31 mouse cellular contexts compared by ENCODE assay signal in the genomic region with DNA sequence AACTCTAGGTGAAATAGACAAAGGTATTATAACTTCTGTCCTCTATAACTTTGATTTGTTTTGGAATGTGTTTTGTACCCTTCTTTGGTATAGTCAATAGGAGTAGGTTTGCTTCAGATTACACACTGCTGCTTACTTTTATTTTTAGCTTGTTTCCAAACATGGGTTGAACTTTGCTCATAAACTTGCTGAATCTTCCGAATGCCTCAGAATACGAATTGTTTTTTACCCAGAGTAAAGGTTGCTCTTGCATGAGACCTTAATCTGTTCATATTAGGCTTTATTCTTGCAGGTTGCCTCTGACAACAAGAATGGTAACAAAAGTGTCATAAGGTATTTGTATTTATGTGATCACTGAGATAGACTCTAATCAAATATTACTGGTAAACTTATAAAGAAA.
"Had no signal": no experiment of that assay in that cellular context is flagged by ENCODE, and none has a peak within 500 bp of the region (broad histone marks: within the 10 kb centered on the region; RNA-seq: fewer than 3 reads in every experiment).

No protein-coding gene starts in this region.

- H3K4me2 ChIP-seq: limb, embryonic 12.5 days; limb, embryonic 13.5 days; limb, embryonic 15.5 days; liver, embryonic 11.5 days; liver, embryonic 12.5 days; liver, embryonic 13.5 days; liver, embryonic 15.5 days; lung, embryonic 14.5 days; lung, embryonic 15.5 days; midbrain, embryonic 11.5 days; midbrain, embryonic 12.5 days; midbrain, embryonic 13.5 days; midbrain, embryonic 15.5 days; neural tube, embryonic 12.5 days had no signal

- H3K4me3 ChIP-seq: limb, embryonic 10.5 days; limb, embryonic 12.5 days; limb, embryonic 13.5 days; limb, embryonic 15.5 days; liver, embryonic 12.5 days; liver, embryonic 13.5 days; liver, embryonic 15.5 days; lung, embryonic 15.5 days; megakaryocyte, embryonic 14.5 days; midbrain, embryonic 10.5 days; midbrain, embryonic 12.5 days; midbrain, embryonic 13.5 days; midbrain, embryonic 15.5 days; myocyte; neural tube, embryonic 12.5 days had no signal

- H3K27ac ChIP-seq: limb, embryonic 10.5 days; limb, embryonic 12.5 days; limb, embryonic 13.5 days; limb, embryonic 15.5 days; liver, embryonic 12.5 days; liver, embryonic 13.5 days; liver, embryonic 14.5 days; liver, embryonic 15.5 days; lung, embryonic 15.5 days; macrophage; midbrain, embryonic 10.5 days; midbrain, embryonic 12.5 days; midbrain, embryonic 13.5 days; midbrain, embryonic 15.5 days; neural tube, embryonic 12.5 days had no signal

- H3K4me1 ChIP-seq: limb, embryonic 10.5 days; limb, embryonic 12.5 days; limb, embryonic 13.5 days; limb, embryonic 15.5 days; liver, embryonic 12.5 days; liver, embryonic 13.5 days; liver, embryonic 15.5 days; lung, embryonic 15.5 days; megakaryocyte, embryonic 14.5 days; midbrain, embryonic 10.5 days; midbrain, embryonic 12.5 days; midbrain, embryonic 13.5 days; midbrain, embryonic 15.5 days; neural tube, embryonic 12.5 days had no signal

- DNase-seq: left cerebral cortex, postnatal 4 days; liver, embryonic 13.5 days; liver, postnatal 0 days; lung, adult 18-20 months; lung, adult 2 months; lung, embryonic 14.5 days; lung, postnatal 10 days; lung, postnatal 14 days; lung, postnatal 36 days; lung, postnatal 4 days; midbrain, embryonic 14.5 days had no signal

- ATAC-seq: liver, embryonic 12.5 days; liver, postnatal 0 days; lung, postnatal 0 days; midbrain, embryonic 13.5 days; midbrain, embryonic 15.5 days; midbrain, embryonic 16.5 days had no signal

- H3K9ac ChIP-seq: limb, embryonic 12.5 days; limb, embryonic 13.5 days; limb, embryonic 15.5 days; liver, embryonic 12.5 days; liver, embryonic 13.5 days; liver, embryonic 14.5 days; liver, embryonic 15.5 days; liver, postnatal 0 days; lung, embryonic 14.5 days; lung, embryonic 15.5 days; midbrain, embryonic 12.5 days; midbrain, embryonic 13.5 days; midbrain, embryonic 15.5 days; neural tube, embryonic 12.5 days had no signal

- H3K27me3 ChIP-seq: limb, embryonic 12.5 days; limb, embryonic 13.5 days; limb, embryonic 15.5 days; liver, embryonic 12.5 days; liver, embryonic 13.5 days; liver, embryonic 15.5 days; lung, embryonic 15.5 days; megakaryocyte, embryonic 14.5 days; midbrain, embryonic 12.5 days; midbrain, embryonic 13.5 days; midbrain, embryonic 15.5 days; neural tube, embryonic 12.5 days had no signal

- H3K36me3 ChIP-seq: limb, embryonic 10.5 days; limb, embryonic 12.5 days; limb, embryonic 13.5 days; limb, embryonic 15.5 days; liver, embryonic 12.5 days; liver, embryonic 13.5 days; liver, embryonic 15.5 days; lung, embryonic 15.5 days; midbrain, embryonic 10.5 days; midbrain, embryonic 12.5 days; midbrain, embryonic 13.5 days; midbrain, embryonic 15.5 days; neural tube, embryonic 12.5 days had no signal

- H3K9me3 ChIP-seq: limb, embryonic 10.5 days; limb, embryonic 15.5 days; liver, embryonic 13.5 days; liver, embryonic 15.5 days; lung, embryonic 15.5 days; midbrain, embryonic 12.5 days; midbrain, embryonic 15.5 days had no signal
